Mouse (Mus musculus): ENCODE results near the gene Ddias. TPM values are rescaled to one million over a fixed set of nuclear protein-coding genes. Genes with fewer than 3 reads are reported as not detected.

The Ddias gene
- polyA plus RNA-seq, 1 experiment from 2014 or later, result 6.1 TPM

- 48% methylated on average over 3 of the region's 3 CpGs for WGBS
- Histone ChIP-seq H3K9ac (replicated peaks; ENCODE audit: low read length) (no peak overlapping the region), H3K27ac (replicated peaks; ENCODE audit: low read depth, low read length) (no peak overlapping the region)
These were observed 2.0 kb upstream of the Ddias start for GRCm38 (mm10) chr7:92876066-92876465.

GRCm38 (mm10) chr7:92874761-92875408, 838 bp upstream of the Ddias start:
- Histone ChIP-seq H3K27ac (replicated peaks; ENCODE audit: low read depth, low read length) (peak overlapping the region; percentile 98), H3K4me2 (ENCODE audit: low read length) (peak overlapping the region; percentile 62), H3K27me3 (ENCODE audit: control insufficient read depth, insufficient read depth, low read length) (no peaks in the 10 kb centered on the region), H3K4me1 (ENCODE audit: control insufficient read depth, insufficient read depth, low read length) (peaks cover 18% of the 10 kb centered on the region), H3K36me3 (ENCODE audit: control insufficient read depth, insufficient read depth, low read length) (no peaks in the 10 kb centered on the region), H3K9me3 (ENCODE audit: control insufficient read depth, low read length) (no peaks in the 10 kb centered on the region), H3K9ac (replicated peaks; ENCODE audit: low read length) (peak overlapping the region; percentile 76), H3K4me3 (replicated peaks; ENCODE audit: low read depth, low read length) (peak overlapping the region; percentile 54)
- ATAC-seq (ENCODE audit: low FRiP score, low TSS enrichment) (peak; percentile 89), DNase-seq (peak; percentile 91)
- WGBS, result under 1% methylated on average over 29 of the region's 29 CpGs

More at GRCm38 (mm10) chr7:92876066-92876465, 2.0 kb upstream of the Ddias start:
- Histone ChIP-seq H3K4me3 (replicated peaks; ENCODE audit: low read depth, low read length) (peak overlapping the region; percentile 54; the same call in 1 of the 2 replicates), H3K27me3 (ENCODE audit: control insufficient read depth, insufficient read depth, low read length) (no peaks in the 10 kb centered on the region), H3K36me3 (ENCODE audit: control insufficient read depth, insufficient read depth, low read length) (no peaks in the 10 kb centered on the region), H3K4me2 (ENCODE audit: low read length) (peak overlapping the region; percentile 62), H3K9me3 (ENCODE audit: control insufficient read depth, low read length) (no peaks in the 10 kb centered on the region), H3K4me1 (ENCODE audit: control insufficient read depth, insufficient read depth, low read length) (peaks cover 18% of the 10 kb centered on the region)
- DNase-seq (peak; percentile 5), ATAC-seq (ENCODE audit: low FRiP score, low TSS enrichment) (no peak)

- no peak for DNase-seq
- 93% methylated on average over 4 of the region's 4 CpGs for WGBS
- ATAC-seq (ENCODE audit: low FRiP score, low TSS enrichment), result no peak
- H3K4me1 ChIP-seq (ENCODE audit: control insufficient read depth, insufficient read depth, low read length), result peaks cover 13% of the 10 kb centered on the region
- H3K27me3 ChIP-seq (ENCODE audit: control insufficient read depth, insufficient read depth, low read length), result no peaks in the 10 kb centered on the region
- no peaks in the 10 kb centered on the region for H3K36me3 ChIP-seq (ENCODE audit: control insufficient read depth, insufficient read depth, low read length)
- no peak overlapping the region for H3K4me3 ChIP-seq (replicated peaks; ENCODE audit: low read depth, low read length)
- H3K9me3 ChIP-seq (ENCODE audit: control insufficient read depth, low read length), result no peaks in the 10 kb centered on the region
- no peak overlapping the region for H3K9ac ChIP-seq (replicated peaks; ENCODE audit: low read length)
- H3K4me2 ChIP-seq (ENCODE audit: low read length), result no peak overlapping the region
- no peak overlapping the region for H3K27ac ChIP-seq (replicated peaks; ENCODE audit: low read depth, low read length)
These were observed 2.5 kb downstream of the Ddias start for GRCm38 (mm10) chr7:92871596-92871995.

- Histone ChIP-seq H3K4me1 (ENCODE audit: control insufficient read depth, insufficient read depth, low read length) (peaks cover 4% of the 10 kb centered on the region; the same call in 1 of the 2 replicates), H3K27me3 (ENCODE audit: control insufficient read depth, insufficient read depth, low read length) (no peaks in the 10 kb centered on the region), H3K27ac (replicated peaks; ENCODE audit: low read depth, low read length) (no peak overlapping the region), H3K9me3 (ENCODE audit: control insufficient read depth, low read length) (no peaks in the 10 kb centered on the region), H3K36me3 (ENCODE audit: control insufficient read depth, insufficient read depth, low read length) (no peaks in the 10 kb centered on the region), H3K4me3 (replicated peaks; ENCODE audit: low read depth, low read length) (no peak overlapping the region), H3K4me2 (ENCODE audit: low read length) (no peak overlapping the region), H3K9ac (replicated peaks; ENCODE audit: low read length) (no peak overlapping the region)
- 77% methylated on average over 3 of the region's 3 CpGs for WGBS
- DNase-seq, result peak; percentile 73
- no peak for ATAC-seq (ENCODE audit: low FRiP score, low TSS enrichment)
These were observed 3.9 kb downstream of the Ddias start for GRCm38 (mm10) chr7:92870161-92870560.

- Histone ChIP-seq H3K4me2 (ENCODE audit: low read length) (no peak overlapping the region), H3K9ac (replicated peaks; ENCODE audit: low read length) (no peak overlapping the region), H3K27ac (replicated peaks; ENCODE audit: low read depth, low read length) (no peak overlapping the region), H3K9me3 (ENCODE audit: control insufficient read depth, low read length) (no peaks in the 10 kb centered on the region), H3K4me3 (replicated peaks; ENCODE audit: low read depth, low read length) (no peak overlapping the region), H3K27me3 (ENCODE audit: control insufficient read depth, insufficient read depth, low read length) (no peaks in the 10 kb centered on the region), H3K4me1 (ENCODE audit: control insufficient read depth, insufficient read depth, low read length) (no peaks in the 10 kb centered on the region), H3K36me3 (ENCODE audit: control insufficient read depth, insufficient read depth, low read length) (no peaks in the 10 kb centered on the region)
- ATAC-seq (ENCODE audit: low FRiP score, low TSS enrichment) (no peak), DNase-seq (peak; percentile 88)
- 24% methylated on average over 2 of the region's 2 CpGs for WGBS
These were observed 7.5 kb downstream of the Ddias start for GRCm38 (mm10) chr7:92866526-92866925.

- no peak for DNase-seq
- H3K9me3 ChIP-seq (ENCODE audit: control insufficient read depth, low read length), result no peaks in the 10 kb centered on the region
- no peaks in the 10 kb centered on the region for H3K4me1 ChIP-seq (ENCODE audit: control insufficient read depth, insufficient read depth, low read length)
- 97% methylated on average over 3 of the region's 3 CpGs for WGBS
- no peaks in the 10 kb centered on the region for H3K27me3 ChIP-seq (ENCODE audit: control insufficient read depth, insufficient read depth, low read length)
- no peak overlapping the region for H3K4me3 ChIP-seq (replicated peaks; ENCODE audit: low read depth, low read length)
- H3K27ac ChIP-seq (replicated peaks; ENCODE audit: low read depth, low read length), result no peak overlapping the region
- H3K36me3 ChIP-seq (ENCODE audit: control insufficient read depth, insufficient read depth, low read length), result no peaks in the 10 kb centered on the region
- no peak overlapping the region for H3K4me2 ChIP-seq (ENCODE audit: low read length)
- H3K9ac ChIP-seq (replicated peaks; ENCODE audit: low read length), result no peak overlapping the region
- no peak for ATAC-seq (ENCODE audit: low FRiP score, low TSS enrichment)
These were observed 25.8 kb downstream of the Ddias start for GRCm38 (mm10) chr7:92848246-92848645.

GRCm38 (mm10) chr7:92842254-92842653, 31.8 kb downstream of the Ddias start:
- WGBS, result 88% methylated on average over 2 of the region's 2 CpGs
- Histone ChIP-seq H3K36me3 (ENCODE audit: control insufficient read depth, insufficient read depth, low read length) (no peaks in the 10 kb centered on the region), H3K4me2 (ENCODE audit: low read length) (no peak overlapping the region), H3K4me3 (replicated peaks; ENCODE audit: low read depth, low read length) (no peak overlapping the region), H3K27me3 (ENCODE audit: control insufficient read depth, insufficient read depth, low read length) (no peaks in the 10 kb centered on the region), H3K4me1 (ENCODE audit: control insufficient read depth, insufficient read depth, low read length) (no peaks in the 10 kb centered on the region), H3K9ac (replicated peaks; ENCODE audit: low read length) (no peak overlapping the region), H3K9me3 (ENCODE audit: control insufficient read depth, low read length) (no peaks in the 10 kb centered on the region), H3K27ac (replicated peaks; ENCODE audit: low read depth, low read length) (no peak overlapping the region)
- ATAC-seq (ENCODE audit: low FRiP score, low TSS enrichment), result no peak
- no peak for DNase-seq

GRCm38 (mm10) chr7:92837907-92838306, 36.1 kb downstream of the Ddias start:
- no peaks in the 10 kb centered on the region for H3K4me1 ChIP-seq (ENCODE audit: control insufficient read depth, insufficient read depth, low read length)
- H3K36me3 ChIP-seq (ENCODE audit: control insufficient read depth, insufficient read depth, low read length), result peaks cover 5% of the 10 kb centered on the region
- 82% methylated on average over 3 of the region's 3 CpGs for WGBS
- ATAC-seq (ENCODE audit: low FRiP score, low TSS enrichment), result no peak
- H3K27me3 ChIP-seq (ENCODE audit: control insufficient read depth, insufficient read depth, low read length), result no peaks in the 10 kb centered on the region
- H3K4me2 ChIP-seq (ENCODE audit: low read length), result no peak overlapping the region
- H3K9ac ChIP-seq (replicated peaks; ENCODE audit: low read length), result no peak overlapping the region
- H3K9me3 ChIP-seq (ENCODE audit: control insufficient read depth, low read length), result no peaks in the 10 kb centered on the region
- no peak overlapping the region for H3K27ac ChIP-seq (replicated peaks; ENCODE audit: low read depth, low read length)
- no peak for DNase-seq
- H3K4me3 ChIP-seq (replicated peaks; ENCODE audit: low read depth, low read length), result no peak overlapping the region

GRCm38 (mm10) chr7:92837226-92837625, 36.8 kb downstream of the Ddias start:
- no peak for ATAC-seq (ENCODE audit: low FRiP score, low TSS enrichment)
- H3K27me3 ChIP-seq (ENCODE audit: control insufficient read depth, insufficient read depth, low read length), result no peaks in the 10 kb centered on the region
- 88% methylated on average over 11 of the region's 11 CpGs for WGBS
- no peak overlapping the region for H3K4me2 ChIP-seq (ENCODE audit: low read length)
- no peak overlapping the region for H3K9ac ChIP-seq (replicated peaks; ENCODE audit: low read length)
- H3K4me1 ChIP-seq (ENCODE audit: control insufficient read depth, insufficient read depth, low read length), result no peaks in the 10 kb centered on the region
- H3K4me3 ChIP-seq (replicated peaks; ENCODE audit: low read depth, low read length), result no peak overlapping the region
- H3K9me3 ChIP-seq (ENCODE audit: control insufficient read depth, low read length), result no peaks in the 10 kb centered on the region
- H3K27ac ChIP-seq (replicated peaks; ENCODE audit: low read depth, low read length), result no peak overlapping the region
- no peak for DNase-seq
- H3K36me3 ChIP-seq (ENCODE audit: control insufficient read depth, insufficient read depth, low read length), result peaks cover 5% of the 10 kb centered on the region
